Mouse (Mus musculus) limb, embryonic 12.5 days (tissue): ENCODE measurements around the gene Grid1. TPM values are rescaled to one million over a fixed set of nuclear protein-coding genes. Genes with fewer than 3 reads are reported as not detected.

Experiments
- ATAC-seq: fragments of 200-750 bp; cut with Nextera tagmentation; 2 replicates; pipeline ENCODE4 v1.8.0; 2017; ENCODE audit warnings: low read depth, moderate TSS enrichment; ENCODE audit not compliant: insufficient number of reproducible peaks, insufficient read depth, low FRiP score, low TSS enrichment
- H3K27ac ChIP-seq: fragments of 300-500 bp; sonication (generic); 2 replicates; pipeline ENCODE4 v1.5.1; 2016; ENCODE audit warnings: mild to moderate bottlenecking, moderate library complexity
- H3K27me3 ChIP-seq: fragments of 300-500 bp; sonication (generic); 2 replicates; pipeline ENCODE4 v1.6.1; 2016; ENCODE audit warnings: mild to moderate bottlenecking, moderate library complexity
- H3K36me3 ChIP-seq: fragments of 300-500 bp; sonication (generic); 2 replicates; pipeline ENCODE4 v1.6.1; 2016; ENCODE audit warnings: mild to moderate bottlenecking, moderate library complexity
- H3K4me1 ChIP-seq: fragments of 300-500 bp; sonication (generic); replicated peaks from 2 replicates; pipeline ENCODE4 v1.6.1; 2016
- H3K4me2 ChIP-seq: fragments of 300-500 bp; sonication (generic); 2 replicates; pipeline ENCODE4 v1.6.1; 2016; ENCODE audit warnings: mild to moderate bottlenecking, moderate library complexity
- H3K4me3 ChIP-seq: fragments of 300-500 bp; sonication (generic); replicated peaks from 2 replicates; pipeline ENCODE4 v1.5.1; 2016; ENCODE audit warnings: mild to moderate bottlenecking
- H3K9ac ChIP-seq: fragments of 300-500 bp; sonication (generic); replicated peaks from 2 replicates; pipeline ENCODE4 v1.6.1; 2016; ENCODE audit warnings: mild to moderate bottlenecking, moderate library complexity
- H3K9me3 ChIP-seq: fragments of 300-500 bp; sonication (generic); 2 replicates; pipeline ENCODE4 v1.6.1; 2016; ENCODE audit warnings: mild to moderate bottlenecking, moderate library complexity
- WGBS: fragments of 180-500 bp; shearing (Covaris S2); methylation state at CpG from one replicate; pipeline ENCODE4 v1.1.7; 2016; 5-methylcytosine and 5-hydroxymethylcytosine counted together
- polyA plus RNA-seq: library from polyadenylated mRNA; unstranded; fragments of >200 nt; fragmentation: Nextera tagmentation; extraction: Ambion mirVana; gene quantifications from 2 replicates; pipeline ENCODE4 v1.2.1, GENCODE M21; 2016

Grid1 gene
- polyA plus RNA-seq, 1 experiment from 2014 or later, result 0.24 TPM

DNA sequence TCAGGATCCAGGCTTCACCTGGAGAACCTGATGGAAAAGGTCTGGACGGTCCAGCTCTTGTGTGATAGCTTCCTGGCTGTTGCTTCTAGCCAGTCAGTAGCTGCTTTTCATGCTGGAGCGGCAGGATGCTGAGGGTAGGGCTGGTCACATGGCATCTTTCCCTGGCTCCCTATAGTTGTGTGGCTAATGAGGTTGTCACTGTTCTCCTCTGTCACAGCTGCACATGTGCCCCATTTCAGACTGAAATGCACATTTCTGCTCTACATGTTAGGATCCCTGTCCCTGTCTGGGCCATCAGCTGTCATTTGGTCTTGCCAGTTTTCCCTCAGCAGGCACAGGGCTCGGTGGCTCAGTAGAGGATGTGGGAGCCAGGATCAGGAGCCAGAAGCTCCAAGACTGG lies 17.2 kb downstream of the Grid1 start:
- Histone ChIP-seq H3K27me3 (no peaks in the 10 kb centered on the region), H3K4me1 (no peaks in the 10 kb centered on the region), H3K4me2 (no peak overlapping the region), H3K9me3 (no peaks in the 10 kb centered on the region), H3K36me3 (no peaks in the 10 kb centered on the region), H3K4me3 (no peak overlapping the region), H3K9ac (no peak overlapping the region), H3K27ac (no peak overlapping the region)
- ATAC-seq, result no peak
- 76% methylated on average over 3 of the region's 3 CpGs for WGBS

DNA sequence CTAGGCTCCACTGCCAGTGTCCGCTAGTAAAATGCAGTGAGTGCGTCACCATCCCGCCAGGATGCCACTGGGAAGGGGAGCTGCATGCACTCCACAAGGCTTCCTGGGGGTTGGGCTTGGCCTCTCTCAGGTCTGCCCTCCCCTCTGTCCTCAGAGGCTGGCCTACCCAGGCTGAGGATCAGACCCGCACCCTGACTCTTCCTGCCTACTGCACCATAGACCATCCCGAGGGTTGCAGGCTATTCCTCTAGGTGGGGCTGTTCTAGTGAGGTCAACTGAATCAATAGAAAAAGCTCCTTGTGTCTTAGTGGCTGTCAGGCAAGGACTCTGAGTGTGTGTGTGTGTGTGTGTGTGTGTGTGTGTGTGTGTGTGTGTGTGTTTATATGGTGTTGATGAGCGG lies 19.1 kb downstream of the Grid1 start:
- no peaks in the 10 kb centered on the region for H3K27me3 ChIP-seq
- no peaks in the 10 kb centered on the region for H3K9me3 ChIP-seq
- WGBS, result 52% methylated on average over 5 of the region's 6 CpGs
- no peak overlapping the region for H3K4me2 ChIP-seq
- no peak overlapping the region for H3K4me3 ChIP-seq
- no peaks in the 10 kb centered on the region for H3K36me3 ChIP-seq
- no peak overlapping the region for H3K9ac ChIP-seq
- no peak overlapping the region for H3K27ac ChIP-seq
- ATAC-seq, result no peak
- H3K4me1 ChIP-seq, result no peaks in the 10 kb centered on the region

- Histone ChIP-seq H3K4me3 (no peak overlapping the region), H3K4me1 (no peaks in the 10 kb centered on the region), H3K9me3 (no peaks in the 10 kb centered on the region), H3K36me3 (no peaks in the 10 kb centered on the region), H3K27ac (no peak overlapping the region), H3K4me2 (no peak overlapping the region), H3K27me3 (no peaks in the 10 kb centered on the region), H3K9ac (no peak overlapping the region)
- ATAC-seq, result no peak
- 86% methylated on average over 4 of the region's 4 CpGs for WGBS
Observed at GRCm38 (mm10) chr14:34839898-34840297, 20.0 kb downstream of the Grid1 start.

GRCm38 (mm10) chr14:34843579-34843978 lies 23.7 kb downstream of the Grid1 start:
- 73% methylated on average over 5 of the region's 5 CpGs for WGBS
- no peak overlapping the region for H3K4me2 ChIP-seq
- no peak for ATAC-seq
- H3K36me3 ChIP-seq, result no peaks in the 10 kb centered on the region
- no peaks in the 10 kb centered on the region for H3K9me3 ChIP-seq
- no peaks in the 10 kb centered on the region for H3K4me1 ChIP-seq
- H3K9ac ChIP-seq, result no peak overlapping the region
- H3K27me3 ChIP-seq, result no peaks in the 10 kb centered on the region
- no peak overlapping the region for H3K4me3 ChIP-seq
- no peak overlapping the region for H3K27ac ChIP-seq

GRCm38 (mm10) chr14:34844166-34844565 lies 24.3 kb downstream of the Grid1 start:
- H3K36me3 ChIP-seq, result no peaks in the 10 kb centered on the region
- H3K27ac ChIP-seq, result no peak overlapping the region
- 89% methylated on average over 3 of the region's 3 CpGs for WGBS
- no peaks in the 10 kb centered on the region for H3K27me3 ChIP-seq
- no peaks in the 10 kb centered on the region for H3K9me3 ChIP-seq
- H3K4me3 ChIP-seq, result no peak overlapping the region
- ATAC-seq, result no peak
- H3K9ac ChIP-seq, result no peak overlapping the region
- H3K4me1 ChIP-seq, result no peaks in the 10 kb centered on the region
- no peak overlapping the region for H3K4me2 ChIP-seq

DNA sequence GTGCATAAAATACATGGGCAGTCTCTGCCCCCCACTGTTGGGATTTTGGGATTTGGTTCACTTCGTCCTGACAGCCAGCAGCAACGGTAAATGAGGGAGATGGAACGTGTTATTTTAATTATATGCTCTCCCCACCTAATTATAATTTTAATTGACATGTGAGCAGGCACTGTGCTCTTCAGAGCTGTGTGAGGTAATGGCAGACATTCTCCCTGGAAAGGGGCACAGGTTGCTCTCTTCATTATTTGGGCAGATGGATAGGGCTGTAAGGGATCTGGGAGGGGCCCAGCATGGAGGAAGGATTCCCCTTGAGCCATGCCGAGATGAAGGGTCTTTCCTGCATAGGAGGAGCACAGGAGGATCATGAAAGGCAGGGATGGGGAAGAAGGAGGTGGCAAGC lies 26.9 kb downstream of the Grid1 start:
- no peak overlapping the region for H3K4me3 ChIP-seq
- no peaks in the 10 kb centered on the region for H3K27me3 ChIP-seq
- H3K9me3 ChIP-seq, result no peaks in the 10 kb centered on the region
- ATAC-seq, result no peak
- no peaks in the 10 kb centered on the region for H3K4me1 ChIP-seq
- no peak overlapping the region for H3K27ac ChIP-seq
- WGBS, result 65% methylated on average over 4 of the region's 4 CpGs
- no peaks in the 10 kb centered on the region for H3K36me3 ChIP-seq
- H3K9ac ChIP-seq, result no peak overlapping the region
- no peak overlapping the region for H3K4me2 ChIP-seq

GRCm38 (mm10) chr14:34847625-34848024 lies 27.7 kb downstream of the Grid1 start:
- Histone ChIP-seq H3K36me3 (no peaks in the 10 kb centered on the region), H3K27ac (no peak overlapping the region), H3K27me3 (no peaks in the 10 kb centered on the region), H3K4me1 (no peaks in the 10 kb centered on the region), H3K9ac (no peak overlapping the region), H3K9me3 (no peaks in the 10 kb centered on the region), H3K4me3 (no peak overlapping the region), H3K4me2 (no peak overlapping the region)
- WGBS, result 85% methylated on average over 5 of the region's 5 CpGs
- ATAC-seq, result no peak; the same call in 1 of the 2 replicates

DNA sequence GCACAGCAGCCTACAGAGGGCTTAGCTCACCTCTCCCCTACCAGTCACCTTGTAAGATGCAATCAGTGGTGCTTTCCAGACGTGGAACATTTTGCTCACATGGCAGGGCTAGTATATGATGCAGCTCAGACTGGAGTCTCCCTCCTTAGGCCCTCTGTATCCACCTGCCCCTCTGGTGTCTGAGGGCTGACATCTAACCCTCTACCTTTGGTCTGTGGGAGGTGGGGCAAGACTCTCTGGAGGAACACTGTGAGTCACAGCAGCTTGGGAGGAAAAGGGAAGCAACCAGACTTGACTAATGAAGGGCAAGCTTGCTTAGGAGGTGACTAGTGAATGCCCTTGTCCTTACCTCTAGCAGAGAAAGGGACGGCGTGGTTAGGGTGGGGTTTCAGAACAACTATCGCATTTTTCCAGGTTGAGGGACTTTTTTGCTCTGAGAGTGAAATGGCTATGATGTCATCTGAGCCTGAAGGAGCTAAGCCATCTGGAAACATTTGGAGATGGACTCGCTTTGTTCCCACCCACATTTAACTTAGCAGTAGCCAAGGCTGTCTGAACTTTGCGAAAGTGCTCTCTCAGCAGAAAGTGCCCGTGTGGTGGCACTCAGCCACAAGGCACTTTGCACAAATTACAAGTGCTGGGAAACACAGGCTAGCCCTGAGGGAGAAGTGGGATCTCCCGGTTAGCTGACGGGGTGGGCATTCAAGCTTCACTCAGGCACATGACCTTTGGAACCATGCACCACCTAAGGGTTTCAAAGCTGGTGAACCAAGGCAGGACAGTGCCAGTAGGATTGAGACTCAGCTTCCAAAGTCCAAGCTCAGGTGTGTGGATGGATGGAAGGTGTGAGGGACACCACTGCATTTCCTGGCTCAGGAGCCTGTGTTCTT lies 41.2 kb downstream of the Grid1 start:
- Histone ChIP-seq H3K9me3 (no peaks in the 10 kb centered on the region), H3K27me3 (no peaks in the 10 kb centered on the region), H3K36me3 (no peaks in the 10 kb centered on the region), H3K4me2 (no peak overlapping the region), H3K27ac (no peak overlapping the region), H3K9ac (no peak overlapping the region), H3K4me3 (no peak overlapping the region), H3K4me1 (no peaks in the 10 kb centered on the region)
- no peak for ATAC-seq
- WGBS, result 69% methylated on average over 9 of the region's 9 CpGs

- 18% methylated on average over 5 of the region's 5 CpGs for WGBS
- ATAC-seq, result no peak
- Histone ChIP-seq H3K27ac (no peak overlapping the region), H3K4me1 (no peaks in the 10 kb centered on the region), H3K9ac (no peak overlapping the region), H3K9me3 (no peaks in the 10 kb centered on the region), H3K27me3 (no peaks in the 10 kb centered on the region), H3K4me3 (no peak overlapping the region), H3K4me2 (no peak overlapping the region), H3K36me3 (no peaks in the 10 kb centered on the region)
Observed at GRCm38 (mm10) chr14:34867266-34867665, 47.4 kb downstream of the Grid1 start.

DNA sequence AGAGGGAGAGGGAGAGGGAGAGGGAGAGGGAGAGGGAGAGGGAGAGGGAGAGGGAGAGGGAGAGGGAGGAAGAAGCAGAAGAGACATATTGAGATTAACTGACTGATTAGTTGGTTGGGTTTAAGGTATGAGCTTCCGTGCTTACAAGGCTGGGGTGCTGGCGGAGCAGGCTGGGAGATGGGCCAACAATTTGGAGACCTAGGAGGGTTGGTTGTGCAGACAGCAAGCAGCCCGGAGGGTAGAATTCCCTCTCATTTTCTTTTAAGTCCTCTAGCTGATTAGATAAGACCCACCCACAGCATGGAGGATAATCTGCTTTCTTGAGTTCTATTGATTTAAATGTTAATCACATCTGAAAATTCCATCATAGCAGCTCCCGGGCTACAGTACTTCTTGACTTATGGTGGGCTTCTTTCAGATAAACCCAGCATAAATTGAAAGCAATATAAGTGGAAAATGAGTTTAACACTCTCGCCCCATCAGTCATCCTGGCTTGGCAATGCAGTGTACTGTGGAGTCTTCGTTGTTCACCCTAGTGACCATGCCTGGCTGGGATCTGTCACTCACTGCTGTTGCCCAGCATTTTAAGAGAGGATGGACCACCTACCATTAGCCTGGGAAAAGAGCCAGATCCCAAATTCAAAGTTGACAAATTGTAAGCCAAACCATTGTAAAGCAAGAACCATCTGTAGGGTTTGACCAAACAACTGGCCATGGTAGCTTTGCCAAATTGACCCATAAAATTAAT lies 48.8 kb downstream of the Grid1 start:
- WGBS, result 82% methylated on average over 6 of the region's 6 CpGs
- Histone ChIP-seq H3K9me3 (no peaks in the 10 kb centered on the region), H3K4me3 (no peak overlapping the region), H3K27me3 (no peaks in the 10 kb centered on the region), H3K9ac (no peak overlapping the region), H3K4me1 (no peaks in the 10 kb centered on the region), H3K36me3 (no peaks in the 10 kb centered on the region), H3K4me2 (no peak overlapping the region), H3K27ac (no peak overlapping the region)
- ATAC-seq, result no peak

- Histone ChIP-seq H3K4me3 (no peak overlapping the region), H3K27ac (no peak overlapping the region), H3K4me2 (no peak overlapping the region), H3K36me3 (no peaks in the 10 kb centered on the region), H3K9ac (no peak overlapping the region), H3K4me1 (0 out of 2 replicates have a peak, but pooled peaks cover 4% of the 10 kb centered on the region), H3K27me3 (peaks cover 16% of the 10 kb centered on the region; the same call in 1 of the 2 replicates), H3K9me3 (no peaks in the 10 kb centered on the region)
- no peak for ATAC-seq
- WGBS, result 47% methylated on average over 6 of the region's 6 CpGs
Observed at GRCm38 (mm10) chr14:34879996-34880395, 60.1 kb downstream of the Grid1 start.
